Mouse (Mus musculus) heart, postnatal 0 days (tissue): ENCODE data around the gene Sepsecs. TPM values are rescaled to one million over a fixed set of nuclear protein-coding genes. Genes with fewer than 3 reads are reported as not detected.

Source experiments
- ATAC-seq: fragments of 200-750 bp; cut with Nextera tagmentation; 2 replicates; pipeline ENCODE4 v1.8.0; 2017; ENCODE audit warnings: low read depth, moderate number of reproducible peaks, moderate library complexity; ENCODE audit not compliant: insufficient read depth
- DNase-seq: peaks from one replicate; pipeline ENCODE4 v3.0.0-alpha.2; 2016; ENCODE audit warnings: low spot score
- H3K27ac ChIP-seq: fragments of 300-500 bp; sonication (generic); 2 replicates; pipeline ENCODE4 v1.5.1; 2014; ENCODE audit warnings: low read depth, mild to moderate bottlenecking
- H3K27me3 ChIP-seq: fragments of 300-500 bp; sonication (generic); 2 replicates; pipeline ENCODE4 v1.6.1; 2014; ENCODE audit warnings: low read length, mixed read lengths; ENCODE audit not compliant: control insufficient read depth, insufficient read depth
- H3K36me3 ChIP-seq: fragments of 300-500 bp; sonication (generic); replicated peaks from 2 replicates; pipeline ENCODE4 v1.6.1; 2014; ENCODE audit warnings: low read length, mixed read lengths; ENCODE audit not compliant: control insufficient read depth, insufficient read depth
- H3K4me1 ChIP-seq: fragments of 300-500 bp; sonication (generic); 2 replicates; pipeline ENCODE4 v1.6.1; 2014; ENCODE audit warnings: antibody characterized with exemption; ENCODE audit not compliant: control insufficient read depth, insufficient read depth
- H3K4me2 ChIP-seq: fragments of 300-500 bp; sonication (generic); 2 replicates; pipeline ENCODE4 v1.6.1; 2014; ENCODE audit warnings: low read depth, mild to moderate bottlenecking, low read length, moderate library complexity
- H3K4me3 ChIP-seq: fragments of 300-500 bp; sonication (generic); 2 replicates; pipeline ENCODE4 v1.5.1; 2014; ENCODE audit warnings: low read depth, low read length
- H3K9ac ChIP-seq: fragments of 300-500 bp; sonication (generic); replicated peaks from 2 replicates; pipeline ENCODE4 v1.6.1; 2014; ENCODE audit warnings: low read depth, low read length, mixed read lengths
- H3K9me3 ChIP-seq: fragments of 300-500 bp; sonication (generic); replicated peaks from 2 replicates; pipeline ENCODE4 v1.6.1; 2016; ENCODE audit warnings: low read length; ENCODE audit not compliant: control insufficient read depth
- CTCF ChIP-seq: IDR thresholded peaks from 2 replicates; pipeline ENCODE4 v1.5.1; 2016; ENCODE audit warnings: antibody characterized with exemption, control low read depth, low read depth
- EP300 ChIP-seq: IDR thresholded peaks from 2 replicates; pipeline ENCODE4 v1.6.1; 2016; ENCODE audit warnings: antibody characterized with exemption, low read depth
- WGBS: fragments of 180-500 bp; shearing (Covaris S2); extraction: QIAGEN DNeasy Blood & Tissue Kit; methylation state at CpG from one replicate; pipeline ENCODE4 v1.1.7; 2014; 5-methylcytosine and 5-hydroxymethylcytosine counted together
- polyA plus RNA-seq: library from polyadenylated mRNA; unstranded; fragments of >200 nt; fragmentation: Nextera tagmentation; extraction: Ambion mirVana; gene quantifications from 2 replicates; pipeline ENCODE4 v1.2.1, GENCODE M21; 2015
- total RNA-seq: library from RNA; depleted of rRNA; stranded (reverse); fragments of >200 nt; gene quantifications from 2 replicates; pipeline ENCODE4 v1.2.3, GENCODE M21; 2014; ENCODE audit warnings: low replicate concordance

Sepsecs gene
- total and polyA plus RNA-seq, 2 experiments from 2014 or later: 5.7 to 6.9 TPM

- Histone ChIP-seq H3K36me3 (no peaks in the 10 kb centered on the region), H3K4me3 (no peak overlapping the region), H3K4me1 (no peaks in the 10 kb centered on the region), H3K9me3 (no peaks in the 10 kb centered on the region), H3K27ac (no peak overlapping the region), H3K4me2 (no peak overlapping the region), H3K27me3 (no peaks in the 10 kb centered on the region), H3K9ac (no peak overlapping the region)
- 79% methylated on average over 1 of the region's 1 CpGs for WGBS
- TF ChIP-seq EP300 (no peak), CTCF (no peak)
- DNase-seq: no peak
- ATAC-seq: no peak
Observed at GRCm38 (mm10) chr5:52697291-52697690, 27.8 kb upstream of the Sepsecs start.

DNA sequence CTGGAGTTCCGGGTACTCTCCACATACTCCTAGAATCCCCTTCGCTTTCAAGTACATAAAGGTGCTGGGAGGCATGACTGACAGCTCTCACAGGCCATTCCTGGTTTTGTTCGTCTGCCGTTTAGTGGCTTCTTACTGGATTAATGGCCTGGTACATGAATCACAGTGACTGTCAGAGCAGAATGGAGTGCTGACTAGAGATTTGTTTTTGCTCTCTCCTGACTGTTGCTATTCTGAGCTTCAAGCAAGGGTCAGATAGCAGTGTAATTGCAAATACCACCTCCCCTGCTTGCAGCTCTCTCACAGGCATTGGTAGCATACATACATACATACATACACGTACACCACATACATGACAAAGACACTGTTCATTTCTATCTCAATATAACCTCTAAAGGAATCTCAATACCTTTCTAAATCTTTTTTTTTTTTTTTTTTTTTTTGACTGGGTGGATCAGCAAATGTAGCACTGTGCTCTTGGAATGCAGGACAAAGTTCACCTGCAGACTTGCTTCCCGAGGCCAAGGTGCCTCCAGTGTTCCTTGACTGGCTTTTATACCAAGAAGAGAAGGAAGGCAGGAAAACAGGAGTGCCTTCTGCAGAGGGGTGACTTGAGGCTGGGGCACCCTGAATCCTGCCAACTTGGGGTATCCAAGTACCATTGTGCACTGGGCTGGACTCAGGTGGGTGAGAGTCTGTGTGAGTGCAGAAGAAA is 18.4 kb upstream of the Sepsecs start:
- Histone ChIP-seq H3K9ac (no peak overlapping the region), H3K4me1 (no peaks in the 10 kb centered on the region), H3K27ac (peak overlapping the region; percentile 81), H3K4me3 (no peak overlapping the region), H3K27me3 (no peaks in the 10 kb centered on the region), H3K4me2 (no peak overlapping the region), H3K36me3 (no peaks in the 10 kb centered on the region), H3K9me3 (no peaks in the 10 kb centered on the region)
- TF ChIP-seq EP300 (no peak), CTCF (no peak)
- DNase-seq (peak; percentile 19), ATAC-seq (peak; percentile 86)
- WGBS: 30% methylated on average over 6 of the region's 6 CpGs

DNA sequence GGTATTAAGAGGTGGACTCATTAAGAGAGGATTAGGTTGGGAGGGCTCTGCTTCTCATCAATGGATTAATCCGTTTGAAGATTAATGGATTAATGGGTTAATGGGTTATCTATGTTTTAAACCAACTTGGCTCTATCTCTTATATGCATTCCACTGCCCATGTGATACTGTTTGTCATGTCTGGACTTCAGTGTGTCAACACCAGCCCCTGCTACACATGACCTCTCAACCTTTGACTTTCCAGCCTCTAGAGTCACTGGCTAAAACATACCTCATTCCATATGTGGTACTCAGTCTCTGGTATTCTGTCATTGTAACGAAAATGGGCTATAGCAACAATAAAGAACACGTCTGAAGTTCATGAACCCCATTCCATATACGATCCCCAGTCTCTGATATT is 11.6 kb upstream of the Sepsecs start:
- Histone ChIP-seq H3K4me1 (no peaks in the 10 kb centered on the region), H3K4me2 (no peak overlapping the region), H3K27ac (no peak overlapping the region), H3K9me3 (no peaks in the 10 kb centered on the region), H3K27me3 (no peaks in the 10 kb centered on the region), H3K4me3 (no peak overlapping the region), H3K9ac (no peak overlapping the region), H3K36me3 (no peaks in the 10 kb centered on the region)
- DNase-seq (no peak), ATAC-seq (no peak)
- no peak for TF ChIP-seq CTCF
- TF ChIP-seq EP300: no peak
- WGBS: 54% methylated on average over 4 of the region's 4 CpGs

DNA sequence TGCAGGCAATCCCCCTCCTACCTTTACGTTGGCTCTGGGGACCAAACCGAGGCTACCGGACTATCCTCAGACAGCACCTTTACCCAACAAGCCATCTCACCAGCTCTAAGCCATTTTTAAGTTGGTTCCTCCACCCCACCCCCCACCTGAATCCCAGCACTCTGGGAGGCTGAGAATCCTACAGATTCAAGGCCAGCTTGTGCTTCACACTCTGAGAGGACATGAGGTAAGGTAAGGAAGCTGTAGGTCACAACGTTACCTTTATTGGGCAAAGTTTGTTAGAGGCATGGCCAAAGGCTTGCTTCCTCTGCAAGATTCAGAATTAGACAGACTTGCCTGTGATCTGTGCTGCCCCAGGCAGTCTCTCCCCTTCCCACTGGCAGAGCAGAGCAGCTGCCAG is 10.7 kb upstream of the Sepsecs start:
- no peak overlapping the region for H3K27ac ChIP-seq
- no peak overlapping the region for H3K4me3 ChIP-seq
- no peak overlapping the region for H3K9ac ChIP-seq
- DNase-seq (no peak), ATAC-seq (no peak)
- WGBS: 67% methylated on average over 4 of the region's 4 CpGs
- no peaks in the 10 kb centered on the region for H3K36me3 ChIP-seq
- TF ChIP-seq EP300 (no peak), CTCF (no peak)
- no peaks in the 10 kb centered on the region for H3K4me1 ChIP-seq
- no peak overlapping the region for H3K4me2 ChIP-seq
- H3K27me3 ChIP-seq: no peaks in the 10 kb centered on the region
- H3K9me3 ChIP-seq: no peaks in the 10 kb centered on the region

- TF ChIP-seq CTCF (no peak), EP300 (no peak)
- Histone ChIP-seq H3K4me1 (no peaks in the 10 kb centered on the region), H3K4me3 (no peak overlapping the region), H3K4me2 (no peak overlapping the region), H3K27ac (no peak overlapping the region), H3K9me3 (no peaks in the 10 kb centered on the region), H3K9ac (no peak overlapping the region), H3K27me3 (no peaks in the 10 kb centered on the region), H3K36me3 (no peaks in the 10 kb centered on the region)
- DNase-seq: no peak
- WGBS: 68% methylated on average over 5 of the region's 5 CpGs
- no peak for ATAC-seq
Observed at GRCm38 (mm10) chr5:52678498-52679070, 9.1 kb upstream of the Sepsecs start.

GRCm38 (mm10) chr5:52677126-52677525 is 7.6 kb upstream of the Sepsecs start:
- H3K36me3 ChIP-seq: no peaks in the 10 kb centered on the region
- no peaks in the 10 kb centered on the region for H3K27me3 ChIP-seq
- H3K4me1 ChIP-seq: no peaks in the 10 kb centered on the region
- no peak overlapping the region for H3K9ac ChIP-seq
- H3K4me3 ChIP-seq: no peak overlapping the region
- no peak overlapping the region for H3K4me2 ChIP-seq
- ATAC-seq: no peak
- WGBS: 60% methylated on average over 3 of the region's 3 CpGs
- TF ChIP-seq CTCF (no peak), EP300 (no peak)
- no peak for DNase-seq
- no peaks in the 10 kb centered on the region for H3K9me3 ChIP-seq
- H3K27ac ChIP-seq: no peak overlapping the region
